Mouse (Mus musculus) testis, postnatal 10 days (tissue): ENCODE measurements around the gene Erich6.

Experiments
- DNase-seq: peaks from one replicate; pipeline ENCODE4 v3.0.0; 2021; ENCODE audit warnings: low spot score

The Erich6 gene

DNA sequence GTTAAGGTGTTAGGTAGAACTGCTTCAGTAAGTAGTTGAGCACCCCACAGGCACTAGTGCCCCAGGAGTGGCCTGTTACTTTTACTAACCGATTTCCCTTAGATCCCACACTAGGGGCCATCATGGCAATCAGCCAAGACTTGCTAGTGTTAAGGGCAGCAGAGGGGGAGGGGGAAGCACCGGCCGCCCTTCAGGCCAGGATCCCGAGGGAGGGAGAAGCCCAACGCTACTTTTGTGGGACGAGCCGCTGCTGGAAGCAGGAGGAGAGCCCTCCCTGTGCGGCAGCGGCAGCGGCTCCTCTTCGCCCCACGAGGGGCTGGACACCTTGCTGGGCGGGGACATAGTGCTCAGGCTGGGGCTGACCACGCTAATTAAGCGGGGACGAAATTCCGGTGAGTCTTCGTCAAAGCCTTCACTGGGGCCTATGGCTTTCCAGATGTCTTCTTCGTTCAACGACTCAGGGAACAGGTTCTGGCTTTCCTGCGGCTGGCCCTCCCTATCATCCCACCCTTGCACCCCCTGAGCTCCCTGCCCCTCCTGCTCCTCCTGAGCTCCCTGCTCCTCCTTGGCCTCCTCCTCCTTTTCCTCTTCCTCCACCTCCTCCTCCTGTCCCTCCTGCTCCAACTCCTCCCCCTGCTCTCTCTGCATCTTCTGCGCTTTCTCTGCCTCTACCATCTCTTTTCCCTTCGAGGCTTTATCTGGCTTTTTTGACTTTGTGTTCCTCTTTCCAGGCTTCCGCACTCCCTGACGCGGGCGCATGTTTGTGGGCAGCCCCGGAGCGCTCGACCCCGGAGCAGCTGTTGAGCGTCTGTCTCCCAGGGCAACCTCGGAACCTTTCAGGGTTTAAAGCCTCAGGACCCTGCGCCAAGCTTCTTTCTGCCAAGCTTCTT is at the start of gene Erich6:
Erich6 (minus strand) TSS at position 802 of the 890 bp plus-strand sequence.
- peak; percentile 54 for DNase-seq

DNA sequence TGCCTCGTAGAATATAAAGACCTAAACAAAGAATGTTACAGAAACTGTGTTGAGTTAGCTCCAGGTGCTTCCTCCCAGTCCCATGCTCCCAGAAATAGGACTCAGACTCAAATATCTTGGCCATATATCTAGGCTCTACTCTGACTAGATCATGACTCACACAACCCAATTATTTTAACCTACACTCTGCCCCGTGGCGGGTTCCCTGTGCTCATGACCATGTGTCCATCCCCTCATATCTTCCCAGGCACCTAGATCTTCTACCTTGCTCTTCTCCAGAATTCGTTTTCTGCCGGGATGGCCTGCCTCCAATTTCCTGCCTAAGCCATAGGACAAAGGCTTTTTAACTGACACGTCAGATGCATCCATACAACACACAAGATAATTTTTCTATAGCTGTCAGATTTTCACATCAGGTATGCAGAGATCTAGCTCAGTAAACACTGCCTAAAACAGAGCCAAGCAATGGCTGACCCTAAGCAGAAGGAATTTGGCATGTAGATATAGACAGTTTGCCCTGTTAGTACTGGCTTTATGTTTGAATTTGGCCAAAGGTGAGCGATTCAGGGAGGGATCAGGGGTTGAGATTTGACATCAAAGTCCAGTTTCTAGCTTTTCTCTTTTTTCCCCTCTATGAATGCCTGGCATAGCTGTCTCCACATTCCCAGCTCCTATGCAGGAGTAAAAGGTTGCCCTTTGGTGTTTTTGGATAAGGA is 49.4 kb upstream of the Erich6 start:
- DNase-seq, result no peak

DNA sequence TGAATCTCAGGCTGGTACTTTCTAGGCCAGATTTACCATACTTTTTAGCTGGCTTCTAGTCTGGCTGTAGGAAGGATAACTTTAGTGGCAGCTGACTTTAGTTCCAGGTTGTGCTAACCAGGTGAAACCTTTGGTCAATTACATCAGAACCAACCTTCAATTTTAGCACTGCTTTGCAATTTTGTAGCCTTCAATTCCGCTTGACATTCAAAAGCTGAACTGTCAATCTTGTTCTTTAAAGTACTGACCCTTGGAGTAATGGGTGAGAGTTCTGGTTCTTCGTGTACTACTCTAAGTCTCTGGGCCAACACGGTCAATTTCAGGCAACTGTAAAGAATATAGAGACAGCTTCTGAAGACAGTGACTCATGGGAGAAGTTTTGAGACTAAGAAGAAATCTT is 48.4 kb upstream of the Erich6 start:
- no peak for DNase-seq

DNA sequence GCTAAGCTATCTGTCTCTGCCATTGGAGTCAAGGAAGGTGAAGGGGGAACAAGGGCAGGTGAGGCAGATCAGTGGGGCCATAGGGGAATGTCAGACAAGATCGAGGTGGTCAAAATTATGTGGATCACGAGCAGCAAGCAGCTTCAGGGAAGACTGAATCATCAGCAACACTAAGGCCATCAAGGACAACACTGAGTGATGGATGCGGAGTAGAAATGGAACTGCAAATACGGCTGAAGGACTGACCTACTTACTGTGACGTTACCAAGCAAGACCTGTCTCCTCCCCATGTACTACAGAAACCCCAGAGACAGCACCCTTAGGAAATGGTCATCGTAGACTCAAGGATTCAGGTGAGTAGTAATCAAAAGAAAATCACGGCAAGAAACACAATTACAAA is 46.3 kb upstream of the Erich6 start:
- no peak for DNase-seq

DNA sequence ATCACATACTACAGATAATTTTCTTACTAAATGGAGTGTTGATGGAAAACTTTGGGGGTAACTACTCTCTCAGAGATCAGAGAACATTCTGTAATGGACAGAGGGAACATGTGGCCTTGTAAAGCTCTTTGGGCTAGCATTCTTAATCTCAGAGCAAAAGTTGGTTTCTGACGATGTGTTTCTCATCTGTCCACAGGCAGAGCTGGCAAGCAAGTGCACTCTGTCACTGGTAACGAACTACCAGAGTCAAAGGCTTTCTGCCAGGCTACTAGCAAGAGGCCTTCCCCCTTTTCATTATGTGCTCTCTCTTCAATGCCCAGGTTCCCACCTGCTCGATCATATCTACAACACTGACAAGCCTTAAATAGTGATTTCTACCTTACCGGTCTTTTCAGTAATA is 45.3 kb upstream of the Erich6 start:
- no peak for DNase-seq

DNA sequence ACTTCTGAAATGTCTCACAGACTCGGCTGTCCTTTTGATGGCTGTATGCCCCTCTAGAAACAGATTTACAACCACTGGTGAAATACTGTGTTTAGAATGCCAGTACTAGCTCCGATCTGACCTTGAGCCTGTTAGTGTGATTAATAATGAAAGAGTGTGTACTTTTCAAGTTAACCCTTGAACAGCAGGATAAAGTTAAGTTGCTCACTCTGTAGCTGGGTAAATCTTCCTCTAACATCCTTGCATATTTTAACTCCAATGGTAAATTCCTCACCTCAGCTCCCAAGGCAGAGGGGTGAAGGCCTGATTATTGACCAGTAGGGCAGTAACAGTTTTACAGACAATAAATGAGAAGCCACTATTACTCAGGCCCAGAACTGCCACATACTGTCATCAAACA is 44.8 kb upstream of the Erich6 start:
- DNase-seq, result no peak

DNA sequence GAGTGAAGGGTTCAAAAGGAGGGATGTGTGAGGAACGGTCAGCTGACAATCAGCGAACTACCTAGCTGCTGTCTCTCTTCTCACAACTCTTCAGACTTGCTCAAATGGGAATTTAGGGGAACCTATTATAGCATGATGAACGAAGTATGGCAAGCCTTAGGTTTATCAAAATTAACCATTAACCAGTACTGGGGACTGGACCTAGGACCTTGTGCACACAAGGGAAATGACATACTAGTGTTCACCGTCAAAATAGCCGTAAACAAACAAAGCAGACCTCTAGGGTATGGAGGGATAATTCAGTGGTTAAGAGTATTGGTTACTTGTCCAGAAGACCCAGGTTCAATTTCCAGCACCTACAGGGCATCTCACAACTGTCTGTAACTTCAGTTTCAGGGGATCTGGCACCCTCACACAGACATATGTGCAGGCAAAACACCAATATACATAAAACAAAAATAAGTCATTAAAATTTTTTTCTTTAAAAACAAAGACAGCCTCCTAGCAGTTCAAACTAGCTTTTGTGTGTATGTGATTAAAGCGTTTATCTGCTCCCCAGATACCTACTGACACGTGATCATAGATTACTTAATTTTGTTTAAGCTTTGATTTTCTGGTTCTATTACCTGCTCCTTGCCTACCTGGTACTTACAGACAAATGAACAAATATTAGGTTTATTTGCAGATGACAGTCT is 44.1 kb upstream of the Erich6 start:
- DNase-seq, result no peak

DNA sequence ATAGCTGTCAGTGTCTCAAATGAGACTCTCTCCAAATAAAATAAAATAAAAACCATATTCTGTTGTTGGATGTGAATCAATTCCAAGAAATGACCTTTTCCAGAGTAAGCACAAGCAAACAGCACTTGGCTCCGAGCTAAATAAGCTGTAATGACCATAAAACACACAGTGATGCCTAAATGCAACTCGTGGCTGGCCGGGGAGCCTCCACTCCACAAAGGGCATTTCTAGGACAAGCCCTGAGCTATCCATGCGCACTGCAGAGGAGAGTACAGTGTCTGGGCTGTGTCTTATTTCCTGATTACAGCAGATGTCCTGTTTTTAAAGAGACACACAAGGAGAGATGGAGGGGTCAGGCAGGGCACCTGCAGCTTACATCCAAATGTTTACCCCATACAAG is 43.0 kb upstream of the Erich6 start:
- no peak for DNase-seq

DNA sequence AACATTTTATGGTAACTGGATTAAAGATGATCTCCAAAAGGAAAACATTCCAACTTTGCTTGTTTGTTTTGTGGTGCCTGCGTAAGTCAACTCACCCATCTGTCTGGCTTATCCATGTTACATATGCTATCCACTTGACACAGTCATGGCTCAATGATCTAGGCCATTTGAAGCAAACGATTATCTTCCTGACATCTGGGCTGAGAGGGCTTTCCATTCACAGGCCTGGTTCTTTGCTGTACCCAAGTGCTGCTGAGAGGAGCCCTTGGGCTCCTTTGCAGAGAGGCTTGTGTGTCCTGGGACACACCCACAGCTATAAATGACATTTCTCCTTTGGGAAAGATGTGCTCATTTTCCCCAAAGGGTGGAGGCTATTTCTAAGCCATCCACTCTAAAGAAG is 41.9 kb upstream of the Erich6 start:
- no peak for DNase-seq

DNA sequence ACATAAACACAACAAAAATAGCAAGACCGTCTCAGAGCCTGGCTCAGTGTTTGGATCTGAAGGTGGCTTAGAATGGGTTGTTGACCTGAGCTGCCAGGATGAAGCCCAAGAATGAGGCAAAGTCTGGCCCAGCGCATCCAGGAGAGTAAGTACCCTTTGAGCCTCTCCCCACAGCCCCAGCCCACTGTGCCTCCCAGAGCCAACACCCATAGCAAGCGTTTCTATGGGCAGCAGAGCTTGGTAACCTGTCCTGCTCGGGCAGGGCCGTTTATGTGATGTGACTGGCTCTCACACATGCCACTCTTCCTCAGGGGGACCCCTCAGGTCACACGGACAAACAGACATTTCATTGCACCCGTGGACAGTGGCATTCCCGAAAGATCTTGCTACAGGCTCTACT is 41.4 kb upstream of the Erich6 start:
- DNase-seq, result no peak

DNA sequence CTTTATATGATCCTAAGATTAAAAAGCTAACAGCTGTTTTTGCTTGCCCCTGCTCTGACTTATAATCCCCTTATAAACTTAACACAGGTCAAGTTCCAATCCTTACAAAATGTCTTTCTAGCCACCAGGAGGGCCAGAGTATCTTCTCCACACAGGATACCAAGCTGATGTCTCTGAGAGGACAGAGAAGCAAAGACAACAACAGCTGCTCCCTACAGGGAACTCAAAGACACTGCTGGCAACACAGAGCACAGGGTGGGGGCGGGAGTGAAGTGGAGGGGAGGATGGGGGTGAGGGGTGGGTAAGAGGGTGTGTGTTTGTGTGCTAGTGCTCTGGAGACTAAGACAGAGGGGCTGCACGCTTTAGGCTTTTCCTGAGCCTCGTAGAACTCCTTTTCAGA is 40.6 kb upstream of the Erich6 start:
- no peak for DNase-seq

DNA sequence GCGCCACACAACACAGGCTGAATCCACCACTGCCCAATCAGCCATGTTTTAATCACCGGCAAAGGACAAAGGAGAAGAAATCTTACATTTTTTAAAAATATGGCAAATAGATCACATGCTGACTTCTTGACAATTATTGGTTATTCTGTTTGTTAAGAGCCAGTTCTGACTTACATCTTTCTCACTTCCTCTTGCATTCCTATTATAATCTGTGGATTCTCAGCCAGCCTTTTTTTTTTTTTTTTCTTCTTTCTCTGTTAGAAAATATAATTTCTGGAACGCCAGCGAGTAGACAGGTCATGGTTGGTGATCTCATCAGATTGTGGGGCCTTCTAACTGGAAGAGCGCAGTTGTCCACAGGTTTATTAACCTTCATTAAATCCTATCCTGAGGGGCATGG is 36.3 kb upstream of the Erich6 start:
- DNase-seq, result no peak

DNA sequence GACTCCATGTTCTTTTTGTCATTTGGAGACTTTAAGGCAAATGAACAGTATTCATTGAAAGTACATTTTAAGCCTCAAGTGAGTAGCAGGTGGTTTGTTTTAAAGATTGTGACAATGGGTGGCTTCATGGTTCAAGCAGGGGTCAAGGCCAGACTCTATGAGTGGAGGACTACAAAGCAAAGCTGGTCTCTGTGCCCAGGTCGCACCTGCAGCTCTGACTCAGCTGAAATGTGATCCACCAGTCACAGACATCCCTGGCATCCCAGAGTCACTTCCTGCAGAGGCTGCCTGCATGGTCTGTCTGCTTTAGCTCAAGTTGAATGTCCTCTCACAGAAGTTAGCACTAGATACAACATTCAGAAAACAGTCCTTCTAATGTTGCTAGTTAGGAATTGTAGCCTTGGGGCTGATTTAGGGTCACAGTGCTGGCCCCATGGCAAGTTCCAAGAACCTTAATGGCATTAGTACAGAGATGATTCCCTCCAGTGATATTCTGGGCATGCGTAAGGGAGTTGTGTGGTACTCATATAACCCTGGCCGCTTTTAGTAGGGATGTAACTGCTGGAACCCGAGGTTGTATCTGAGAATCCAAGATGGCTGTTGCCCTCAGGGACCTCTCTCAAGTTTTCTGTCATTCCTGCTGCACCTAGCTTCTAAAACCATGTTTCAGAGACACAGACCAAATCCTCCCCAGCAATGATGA is 35.6 kb upstream of the Erich6 start:
- no peak for DNase-seq

DNA sequence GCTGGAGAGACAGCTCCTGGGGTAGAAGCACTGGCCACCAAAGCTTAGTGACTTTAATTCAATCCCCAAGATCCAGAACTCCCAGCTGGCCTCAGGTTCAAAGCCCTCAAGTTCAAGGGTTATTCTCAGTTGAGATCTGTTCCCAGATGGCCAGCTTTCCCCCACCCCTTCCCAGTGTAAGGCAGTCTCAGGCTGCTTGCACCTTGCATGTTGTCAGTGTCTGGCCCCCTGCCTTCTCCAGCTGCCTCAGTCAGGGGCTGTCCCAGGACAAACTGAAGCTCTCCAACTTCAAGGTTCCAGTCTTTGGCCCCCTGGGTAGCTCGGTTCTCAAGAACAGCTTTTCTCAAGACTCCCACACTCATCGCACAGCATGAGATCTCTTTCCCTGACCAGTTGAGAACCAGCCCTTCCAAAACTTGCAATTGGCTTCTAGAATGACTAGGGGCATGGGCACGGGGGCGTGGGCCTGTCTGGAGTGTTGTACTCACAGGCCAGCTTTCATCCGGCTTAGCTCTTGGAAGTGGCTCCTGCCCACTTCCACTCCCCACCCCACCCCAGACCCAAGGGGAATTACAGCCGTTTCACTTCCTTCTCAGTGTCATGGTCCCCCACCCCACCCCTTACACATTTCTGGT is 34.7 kb upstream of the Erich6 start:
- DNase-seq, result no peak

DNA sequence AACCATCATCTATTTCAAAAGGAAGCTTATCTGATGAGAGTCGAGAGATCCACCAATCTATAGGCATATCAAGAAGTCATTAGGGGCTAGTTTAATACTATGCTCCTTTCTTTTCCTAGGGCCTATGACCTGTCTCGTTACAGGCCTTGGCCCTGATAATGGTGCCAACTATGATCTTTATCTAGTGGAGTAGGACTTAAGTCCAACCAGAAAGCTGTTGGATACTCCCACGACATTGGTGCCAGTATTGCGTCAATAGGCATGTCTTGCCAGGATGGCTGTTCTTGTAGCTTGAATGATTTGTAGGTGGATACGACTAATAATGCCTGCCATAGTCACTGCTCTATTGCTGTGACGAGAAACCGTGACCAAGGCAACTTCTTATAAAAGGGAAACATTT is 27.0 kb upstream of the Erich6 start:
- no peak for DNase-seq

DNA sequence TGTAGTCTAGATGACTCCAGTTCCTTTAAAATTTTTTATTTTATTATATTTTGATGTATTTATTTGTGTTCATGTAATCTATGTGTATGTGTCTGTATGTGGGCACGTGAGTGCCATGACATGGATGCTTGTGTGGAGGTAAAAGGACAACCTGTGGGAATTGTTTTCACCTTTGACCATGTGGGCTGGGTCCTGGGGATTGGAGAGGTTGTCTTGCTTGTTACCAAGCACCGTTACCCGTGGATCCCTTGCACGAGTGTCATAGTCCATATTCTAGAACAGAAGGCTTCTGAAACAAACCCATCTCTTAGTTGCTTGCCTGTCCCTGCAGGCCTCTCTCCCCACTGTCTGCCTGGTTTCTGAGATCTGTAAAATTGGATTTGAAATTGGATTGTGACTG is 23.6 kb upstream of the Erich6 start:
- no peak for DNase-seq

DNA sequence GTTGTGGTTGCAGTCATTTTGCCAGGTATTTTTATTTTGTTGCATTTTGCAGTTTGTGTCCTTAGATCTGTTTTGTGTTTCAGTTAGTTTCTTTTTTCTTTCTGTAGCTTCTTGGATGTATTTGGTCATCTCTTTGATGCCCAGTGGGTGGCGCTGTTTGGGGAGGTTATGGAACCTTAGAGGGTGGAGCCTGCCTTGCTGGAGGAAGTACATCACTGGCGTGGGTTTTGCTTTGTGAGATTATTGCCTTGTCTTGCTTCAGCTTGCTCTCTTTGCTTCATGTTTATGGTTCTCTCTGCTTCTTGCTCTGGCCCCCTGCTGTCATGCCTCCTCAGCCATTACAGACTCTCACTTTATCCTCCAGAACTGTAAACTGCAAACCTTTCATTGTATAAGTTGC is 20.3 kb upstream of the Erich6 start:
- DNase-seq, result peak; percentile 73

DNA sequence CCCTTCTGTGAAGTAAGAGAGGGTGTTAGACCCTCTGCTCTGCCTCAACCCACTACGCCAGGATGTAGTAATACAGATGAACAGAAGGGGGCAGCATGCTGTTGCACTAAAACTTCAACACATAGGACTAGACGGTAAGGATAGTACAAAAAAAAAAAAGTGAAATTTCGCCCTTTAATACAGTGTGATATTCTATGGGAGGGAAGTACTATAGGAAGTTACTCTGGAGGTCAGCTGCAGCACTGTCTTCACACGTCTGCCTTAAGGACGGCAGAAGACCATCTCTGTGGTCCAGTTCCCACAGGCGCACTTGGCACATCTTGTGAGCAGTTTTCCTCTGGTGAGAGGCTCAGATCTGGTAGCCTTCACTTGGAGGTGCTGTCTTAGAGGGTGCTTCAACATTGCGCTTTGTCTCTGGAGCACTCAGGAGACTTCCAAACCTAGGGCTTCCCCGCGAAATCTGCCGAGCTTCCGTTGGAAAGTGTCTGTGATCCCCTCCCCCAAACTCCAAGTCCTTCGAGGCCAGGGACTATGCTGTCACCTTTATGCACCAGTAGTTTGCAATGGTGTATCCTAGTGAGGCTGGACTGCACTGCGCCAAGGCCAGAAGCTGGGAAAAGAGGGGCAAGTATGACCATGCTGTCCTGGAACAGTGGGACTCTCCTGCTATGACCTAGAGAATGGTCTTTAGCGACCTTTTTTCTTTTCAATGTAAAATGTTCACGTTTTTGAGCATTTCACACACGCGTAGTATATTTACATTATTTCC is 18.5 kb upstream of the Erich6 start:
- peak; percentile 75 for DNase-seq

DNA sequence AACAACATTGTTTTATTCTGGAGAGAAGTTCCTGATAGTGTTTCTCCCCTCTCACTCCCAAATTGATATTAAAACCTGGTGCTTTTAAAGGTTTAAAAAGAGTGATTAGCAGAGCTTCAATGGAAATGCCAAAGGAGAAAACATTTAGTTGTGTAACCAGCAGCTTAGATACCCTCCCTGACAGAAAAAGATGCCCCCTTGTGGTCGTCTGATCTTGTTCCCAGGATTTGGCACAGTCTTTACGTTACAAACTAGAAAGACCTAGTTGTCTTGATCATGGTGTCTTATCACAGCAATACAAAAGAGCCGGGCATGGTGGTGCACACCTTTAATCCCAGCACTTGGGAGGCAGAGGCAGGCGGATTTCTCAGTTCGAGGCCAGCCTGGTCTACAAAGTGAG is 16.9 kb upstream of the Erich6 start:
- DNase-seq, result no peak

DNA sequence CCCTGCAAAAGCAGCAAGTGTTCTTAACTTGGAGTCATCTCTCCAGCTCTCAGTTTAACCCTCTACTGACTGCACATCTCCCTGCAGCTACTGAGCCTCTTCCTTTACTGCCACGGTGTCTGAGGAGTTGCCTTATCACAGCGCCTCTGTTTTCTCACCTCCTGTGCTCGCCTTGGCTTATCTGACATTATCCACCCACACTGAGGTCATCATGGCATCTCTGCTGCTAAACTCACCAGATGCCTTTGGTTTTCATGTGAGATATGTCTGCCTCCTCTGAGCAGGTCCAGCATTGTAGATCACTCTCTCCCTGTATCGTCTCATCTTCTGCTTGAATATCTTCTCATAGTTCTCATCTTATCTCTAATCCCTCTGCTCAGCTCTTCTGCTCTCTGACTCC is 13.3 kb upstream of the Erich6 start:
- DNase-seq, result no peak

DNA sequence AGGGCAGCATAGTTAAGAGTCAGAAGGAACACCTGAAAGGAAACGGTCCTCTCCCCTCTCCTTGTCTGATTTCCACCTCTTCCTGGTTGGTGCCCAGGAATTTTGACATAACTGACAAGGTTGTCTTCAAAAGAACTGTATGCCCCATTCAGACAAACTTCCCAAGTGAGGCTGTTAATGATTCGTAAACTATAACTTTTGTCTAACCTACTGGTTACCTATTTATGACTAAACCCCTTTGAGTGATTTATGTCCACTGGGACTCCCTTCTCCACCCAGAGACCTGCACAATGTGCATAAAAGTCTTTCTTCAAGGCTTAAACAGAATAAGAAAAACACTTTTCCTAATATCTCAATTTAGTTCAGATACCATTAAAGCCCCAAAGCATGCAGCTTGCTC is 10.2 kb upstream of the Erich6 start:
- DNase-seq, result no peak
